Mouse (Mus musculus): ENCODE results near the gene Cast. TPM values are rescaled to one million over a fixed set of nuclear protein-coding genes. Genes with fewer than 3 reads are reported as not detected.

Cast gene
- polyA plus RNA-seq (2012; rRNA removed): 3.7 and 6.1 TPM in 2 replicates

- 3% methylated on average over 36 of the region's 36 CpGs for WGBS
These were observed at the start of gene Cast for GRCm38 (mm10) chr13:74808152-74808929. Gene Cast, minus strand, starts transcription at chr13:74808810.

DNA sequence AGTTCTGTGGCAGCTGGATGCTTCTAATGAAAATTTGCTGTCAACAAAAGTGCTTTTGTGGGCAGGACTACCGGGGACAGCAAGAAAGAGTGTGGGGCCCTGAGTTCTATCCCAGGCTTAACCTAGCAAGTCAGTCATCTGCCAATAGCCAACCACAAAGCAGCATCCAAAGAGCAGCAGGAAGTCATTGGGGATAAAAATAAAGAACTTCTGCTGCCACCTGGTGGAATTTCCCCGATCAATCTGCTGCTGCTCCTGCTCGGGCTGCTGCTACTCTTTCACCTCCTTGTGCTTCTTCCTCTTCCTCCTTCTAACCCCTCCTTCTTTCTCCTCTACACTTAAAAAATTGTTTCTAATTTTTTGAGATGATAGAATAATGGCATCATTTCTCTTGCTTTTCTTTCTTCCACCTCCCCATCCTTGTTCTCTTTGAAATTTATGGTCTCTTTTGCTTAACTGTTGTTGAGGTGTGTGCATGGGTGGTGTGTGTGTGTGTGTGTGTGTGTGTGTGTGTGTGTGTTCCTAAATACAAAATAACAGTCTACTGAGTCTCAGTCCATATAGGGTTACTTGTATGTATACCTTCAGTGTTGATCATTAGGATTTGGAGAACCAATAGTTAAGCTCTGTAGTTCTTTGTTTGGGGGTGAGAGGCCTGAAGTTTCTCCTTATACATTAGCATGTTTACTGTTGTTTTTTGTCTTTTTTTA lies 45.9 kb upstream of the Cast start:
- WGBS: 3% methylated on average over 3 of the region's 3 CpGs
- H3K27ac ChIP-seq (ENCODE audit: insufficient read depth, low read length): no peak overlapping the region
- peak; percentile 41 to 62 for DNase-seq (ENCODE audit: low read depth in 1 of 2, low spot score in 2 of 2)
- TF ChIP-seq CTCF (IDR thresholded peaks at IDR 0.05; ENCODE audit: extremely low read depth, insufficient read depth, insufficient read length, insufficient replicate concordance) (peak; percentile 47; the same call in 1 of the 2 replicates), POLR2A (IDR thresholded peaks at IDR 0.05; ENCODE audit: low read depth, low read length) (no peak)
- no peak overlapping the region for H3K4me3 ChIP-seq (ENCODE audit: extremely low read depth, insufficient read depth, insufficient read length)
- H3K27me3 ChIP-seq (ENCODE audit: control insufficient read depth, insufficient read depth, low read length): no peaks in the 10 kb centered on the region; the same call in 1 of the 2 replicates
- no peaks in the 10 kb centered on the region for H3K4me1 ChIP-seq (ENCODE audit: control insufficient read depth, insufficient read depth, insufficient read length)
- no peaks in the 10 kb centered on the region for H3K36me3 ChIP-seq (ENCODE audit: control insufficient read depth, insufficient read depth, low read length)

More at GRCm38 (mm10) chr13:74808152-74808929, at the start of gene Cast:
- TF ChIP-seq CTCF (IDR thresholded peaks at IDR 0.05; ENCODE audit: extremely low read depth, insufficient read depth, insufficient read length, insufficient replicate concordance) (no peak), POLR2A (IDR thresholded peaks at IDR 0.05; ENCODE audit: low read depth, low read length) (peak; percentile 38)
- peak; percentile 17 to 57 for DNase-seq (ENCODE audit: low read depth in 1 of 2, low spot score in 2 of 2)
- H3K36me3 ChIP-seq (ENCODE audit: control insufficient read depth, insufficient read depth, low read length): no peaks in the 10 kb centered on the region
- peak within 1 kb of the TSS; percentile 85 for H3K4me3 ChIP-seq (ENCODE audit: extremely low read depth, insufficient read depth, insufficient read length)
- H3K4me1 ChIP-seq (ENCODE audit: control insufficient read depth, insufficient read depth, insufficient read length): peaks cover 5% of the 10 kb centered on the region; the same call in 1 of the 2 replicates
- no peaks in the 10 kb centered on the region for H3K27me3 ChIP-seq (ENCODE audit: control insufficient read depth, insufficient read depth, low read length)
- peak within 1 kb of the TSS; percentile 84 for H3K27ac ChIP-seq (ENCODE audit: insufficient read depth, low read length)

GRCm38 (mm10) chr13:74850823-74851222 lies 42.2 kb upstream of the Cast start:
- Histone ChIP-seq H3K27ac (ENCODE audit: insufficient read depth, low read length) (no peak overlapping the region), H3K36me3 (ENCODE audit: control insufficient read depth, insufficient read depth, low read length) (no peaks in the 10 kb centered on the region), H3K4me1 (ENCODE audit: control insufficient read depth, insufficient read depth, insufficient read length) (no peaks in the 10 kb centered on the region), H3K27me3 (ENCODE audit: control insufficient read depth, insufficient read depth, low read length) (no peaks in the 10 kb centered on the region), H3K4me3 (ENCODE audit: extremely low read depth, insufficient read depth, insufficient read length) (no peak overlapping the region)
- WGBS: 93% methylated on average over 2 of the region's 2 CpGs
- no peak for TF ChIP-seq POLR2A (IDR thresholded peaks at IDR 0.05; ENCODE audit: low read depth, low read length)
- no peak for TF ChIP-seq CTCF (IDR thresholded peaks at IDR 0.05; ENCODE audit: extremely low read depth, insufficient read depth, insufficient read length, insufficient replicate concordance)
- no peak for DNase-seq (ENCODE audit: low read depth in 1 of 2, low spot score in 2 of 2)

- no peaks in the 10 kb centered on the region for H3K36me3 ChIP-seq (ENCODE audit: control insufficient read depth, insufficient read depth, low read length)
- 72% methylated on average over 1 of the region's 1 CpGs for WGBS
- no peak for DNase-seq (ENCODE audit: low read depth in 1 of 2, low spot score in 2 of 2)
- no peak for TF ChIP-seq POLR2A (IDR thresholded peaks at IDR 0.05; ENCODE audit: low read depth, low read length)
- TF ChIP-seq CTCF (IDR thresholded peaks at IDR 0.05; ENCODE audit: extremely low read depth, insufficient read depth, insufficient read length, insufficient replicate concordance): no peak
- no peaks in the 10 kb centered on the region for H3K4me1 ChIP-seq (ENCODE audit: control insufficient read depth, insufficient read depth, insufficient read length)
- H3K4me3 ChIP-seq (ENCODE audit: extremely low read depth, insufficient read depth, insufficient read length): no peak overlapping the region
- H3K27ac ChIP-seq (ENCODE audit: insufficient read depth, low read length): no peak overlapping the region
- peaks cover 2% of the 10 kb centered on the region; the same call in 1 of the 2 replicates for H3K27me3 ChIP-seq (ENCODE audit: control insufficient read depth, insufficient read depth, low read length)
These were observed 37.3 kb upstream of the Cast start for GRCm38 (mm10) chr13:74845886-74846285.

GRCm38 (mm10) chr13:74834543-74834942 lies 25.9 kb upstream of the Cast start:
- no peak overlapping the region for H3K27ac ChIP-seq (ENCODE audit: insufficient read depth, low read length)
- TF ChIP-seq CTCF (IDR thresholded peaks at IDR 0.05; ENCODE audit: extremely low read depth, insufficient read depth, insufficient read length, insufficient replicate concordance) (no peak), POLR2A (IDR thresholded peaks at IDR 0.05; ENCODE audit: low read depth, low read length) (no peak)
- no peaks in the 10 kb centered on the region for H3K27me3 ChIP-seq (ENCODE audit: control insufficient read depth, insufficient read depth, low read length)
- H3K4me3 ChIP-seq (ENCODE audit: extremely low read depth, insufficient read depth, insufficient read length): no peak overlapping the region
- H3K4me1 ChIP-seq (ENCODE audit: control insufficient read depth, insufficient read depth, insufficient read length): no peaks in the 10 kb centered on the region
- no peaks in the 10 kb centered on the region for H3K36me3 ChIP-seq (ENCODE audit: control insufficient read depth, insufficient read depth, low read length)
- no peak for DNase-seq (ENCODE audit: low read depth in 1 of 2, low spot score in 2 of 2)
- 92% methylated on average over 1 of the region's 1 CpGs for WGBS

DNA sequence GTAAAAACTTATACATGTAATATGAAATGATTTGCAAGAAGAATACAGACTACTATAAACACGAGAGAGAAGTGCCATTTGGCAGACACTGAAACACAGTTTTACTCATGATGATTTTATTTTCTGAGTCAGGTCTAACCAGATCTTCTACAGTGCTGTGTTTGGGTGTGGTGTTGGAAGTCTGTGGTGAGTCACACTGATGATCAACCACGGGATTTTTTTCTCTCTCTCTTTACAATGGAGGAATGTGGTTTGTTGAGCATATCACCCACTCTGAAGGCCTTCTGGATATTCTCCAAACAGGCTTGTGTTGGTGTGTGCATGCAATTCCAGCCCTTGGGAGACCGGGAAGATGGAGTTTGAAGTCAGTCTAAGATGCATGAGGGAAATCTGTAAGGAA lies 13.5 kb upstream of the Cast start:
- Histone ChIP-seq H3K27me3 (ENCODE audit: control insufficient read depth, insufficient read depth, low read length) (no peaks in the 10 kb centered on the region), H3K4me3 (ENCODE audit: extremely low read depth, insufficient read depth, insufficient read length) (no peak overlapping the region), H3K27ac (ENCODE audit: insufficient read depth, low read length) (no peak overlapping the region), H3K36me3 (ENCODE audit: control insufficient read depth, insufficient read depth, low read length) (no peaks in the 10 kb centered on the region), H3K4me1 (ENCODE audit: control insufficient read depth, insufficient read depth, insufficient read length) (no peaks in the 10 kb centered on the region)
- no peak for DNase-seq (ENCODE audit: low read depth in 1 of 2, low spot score in 2 of 2)
- TF ChIP-seq CTCF (IDR thresholded peaks at IDR 0.05; ENCODE audit: extremely low read depth, insufficient read depth, insufficient read length, insufficient replicate concordance): no peak
- TF ChIP-seq POLR2A (IDR thresholded peaks at IDR 0.05; ENCODE audit: low read depth, low read length): no peak
- WGBS: 64% methylated on average over 3 of the region's 3 CpGs
